Mouse (Mus musculus) limb, embryonic 11.5 days (tissue): ENCODE measurements around the gene Plcxd3. TPM values are rescaled to one million over a fixed set of nuclear protein-coding genes. Genes with fewer than 3 reads are reported as not detected.
"Not testable (repeated sequence)": the region's sequence is repeated elsewhere in the genome, so short reads cannot be mapped to it uniquely, and the experiment has no call there.

Experiments used
- ATAC-seq: fragments of 200-750 bp; cut with Nextera tagmentation; 2 replicates; pipeline ENCODE4 v1.8.0; 2017; ENCODE audit warnings: low read depth; ENCODE audit not compliant: insufficient number of reproducible peaks, low FRiP score, low TSS enrichment
- DNase-seq: peaks from one replicate; pipeline ENCODE4 v3.0.0-alpha.2; 2015; ENCODE audit warnings: low spot score
- H3K27ac ChIP-seq: fragments of 300-500 bp; sonication (generic); replicated peaks from 2 replicates; pipeline ENCODE4 v1.5.1; 2014; ENCODE audit warnings: low read depth, mild to moderate bottlenecking, low read length
- H3K27me3 ChIP-seq: fragments of 300-500 bp; sonication (generic); 2 replicates; pipeline ENCODE4 v1.6.1; 2014; ENCODE audit warnings: mild to moderate bottlenecking, low read length, mixed read lengths; ENCODE audit not compliant: control insufficient read depth, insufficient read depth
- H3K36me3 ChIP-seq: fragments of 300-500 bp; sonication (generic); 2 replicates; pipeline ENCODE4 v1.6.1; 2014; ENCODE audit warnings: mild to moderate bottlenecking, low read length, moderate library complexity, mixed read lengths; ENCODE audit not compliant: control insufficient read depth, insufficient read depth
- H3K4me1 ChIP-seq: fragments of 300-500 bp; sonication (generic); 2 replicates; pipeline ENCODE4 v1.6.1; 2014; ENCODE audit warnings: low read length, mixed read lengths; ENCODE audit not compliant: control insufficient read depth, insufficient read depth
- H3K4me2 ChIP-seq: fragments of 300-500 bp; sonication (generic); 2 replicates; pipeline ENCODE4 v1.6.1; 2014; ENCODE audit warnings: low read depth, mild to moderate bottlenecking, moderate library complexity; ENCODE audit not compliant: severe bottlenecking
- H3K4me3 ChIP-seq: fragments of 300-500 bp; sonication (generic); 2 replicates; pipeline ENCODE4 v1.5.1; 2014; ENCODE audit warnings: low read depth, low read length
- H3K9ac ChIP-seq: fragments of 300-500 bp; sonication (generic); 2 replicates; pipeline ENCODE4 v1.6.1; 2014; ENCODE audit warnings: mild to moderate bottlenecking, low read length
- H3K9me3 ChIP-seq: fragments of 300-500 bp; sonication (generic); 2 replicates; pipeline ENCODE4 v1.6.1; 2016; ENCODE audit warnings: low read length; ENCODE audit not compliant: control insufficient read depth
- whole genome bisulfite sequencing: fragments of 180-500 bp; shearing (Covaris S2); extraction: QIAGEN DNeasy Blood & Tissue Kit; methylation state at CpG from one replicate; pipeline ENCODE4 v1.1.7; 2014; 5-methylcytosine and 5-hydroxymethylcytosine counted together
- polyA plus RNA-seq: library from polyadenylated mRNA; unstranded; fragments of >200 nt; fragmentation: Nextera tagmentation; extraction: Ambion mirVana; gene quantifications from 2 replicates; pipeline ENCODE4 v1.2.1, GENCODE M21; 2014

Plcxd3 gene
- polyA plus RNA-seq, 1 experiment from 2014 or later: 3.0 TPM

DNA sequence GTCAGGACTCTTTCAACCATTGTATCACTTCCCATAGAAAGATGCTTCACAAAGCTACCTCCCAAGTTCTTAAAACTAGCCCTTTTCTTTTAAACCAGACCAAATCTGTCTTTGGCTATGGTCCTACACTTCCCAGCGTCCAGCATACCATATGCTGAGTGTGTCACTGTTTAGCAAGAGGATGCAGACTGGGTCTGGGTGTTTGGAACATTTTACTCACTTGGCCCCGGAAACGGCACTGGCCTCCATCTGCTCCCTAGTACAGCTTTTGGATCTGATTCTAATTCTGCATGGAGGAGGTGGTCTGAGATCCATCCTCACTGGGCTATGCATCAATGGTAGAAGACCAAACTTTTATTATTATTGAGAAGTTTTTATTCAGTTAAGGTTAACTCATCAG is 122.7 kb downstream of the Plcxd3 start:
- no peak for DNase-seq
- ATAC-seq: no peak
- no peak overlapping the region for H3K9ac ChIP-seq
- no peaks in the 10 kb centered on the region for H3K36me3 ChIP-seq
- 81% methylated on average over 3 of the region's 3 CpGs for WGBS
- no peak overlapping the region for H3K4me2 ChIP-seq
- no peaks in the 10 kb centered on the region for H3K9me3 ChIP-seq
- no peaks in the 10 kb centered on the region for H3K27me3 ChIP-seq
- H3K4me1 ChIP-seq: no peaks in the 10 kb centered on the region
- H3K4me3 ChIP-seq: no peak overlapping the region
- no peak overlapping the region for H3K27ac ChIP-seq

DNA sequence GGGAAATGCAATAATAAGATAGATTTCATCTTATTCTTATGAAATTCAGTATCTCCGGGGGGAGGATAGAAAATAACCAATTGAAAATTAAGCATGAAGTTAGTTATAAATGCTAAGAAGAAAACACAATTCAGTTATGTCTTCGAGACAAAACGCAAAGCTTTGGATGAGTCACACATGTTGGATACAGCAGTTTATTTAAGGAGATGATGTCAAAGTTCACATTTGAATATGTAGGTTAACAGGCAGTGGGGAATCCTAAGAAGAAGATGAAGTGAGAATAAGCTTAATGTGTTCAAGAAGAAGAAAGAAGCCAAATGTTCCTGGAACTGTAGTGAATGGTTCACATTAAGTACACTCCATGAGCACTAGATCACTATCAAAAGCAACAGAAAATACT is 128.1 kb downstream of the Plcxd3 start:
- WGBS: 94% methylated on average over 3 of the region's 3 CpGs

DNA sequence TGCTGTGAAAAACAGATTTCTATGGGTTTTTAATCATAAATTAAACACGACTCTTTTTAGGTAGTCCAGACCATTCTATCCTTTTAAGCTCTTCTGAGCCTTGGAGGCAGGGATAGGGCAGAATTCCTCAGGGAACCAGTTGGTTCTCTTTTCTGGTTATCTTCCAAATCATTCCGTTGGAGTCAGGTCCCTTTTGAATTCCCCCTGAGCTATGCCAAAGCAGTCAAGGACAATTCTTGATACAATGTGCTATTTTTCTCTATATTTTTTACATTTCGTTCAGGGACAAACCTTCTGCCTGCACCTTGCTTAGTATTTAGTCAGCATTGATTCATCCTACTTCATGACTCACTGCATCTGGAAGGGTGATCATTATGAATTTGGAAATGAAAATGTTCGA is 128.5 kb downstream of the Plcxd3 start:
- H3K27ac ChIP-seq: no peak overlapping the region
- WGBS: 79% methylated on average over 4 of the region's 4 CpGs
- DNase-seq (no peak), ATAC-seq (no peak)
- no peak overlapping the region for H3K4me3 ChIP-seq
- H3K27me3 ChIP-seq: no peaks in the 10 kb centered on the region
- no peak overlapping the region for H3K9ac ChIP-seq
- H3K4me2 ChIP-seq: no peak overlapping the region
- no peaks in the 10 kb centered on the region for H3K4me1 ChIP-seq
- no peaks in the 10 kb centered on the region for H3K9me3 ChIP-seq
- H3K36me3 ChIP-seq: no peaks in the 10 kb centered on the region

More for the DNA sequence above, 128.1 kb downstream of the Plcxd3 start:
- Histone ChIP-seq H3K4me2 (no peak overlapping the region), H3K9ac (no peak overlapping the region), H3K27ac (no peak overlapping the region), H3K4me1 (no peaks in the 10 kb centered on the region), H3K27me3 (no peaks in the 10 kb centered on the region), H3K4me3 (no peak overlapping the region), H3K9me3 (no peaks in the 10 kb centered on the region), H3K36me3 (no peaks in the 10 kb centered on the region)
- DNase-seq (no peak), ATAC-seq (no peak)

GRCm38 (mm10) chr15:4514724-4515123 is 139.4 kb downstream of the Plcxd3 start:
- no peak overlapping the region for H3K9ac ChIP-seq
- no peak overlapping the region for H3K4me3 ChIP-seq
- no peak overlapping the region for H3K4me2 ChIP-seq
- WGBS: 85% methylated on average over 1 of the region's 1 CpGs
- no peaks in the 10 kb centered on the region for H3K36me3 ChIP-seq
- no peak overlapping the region for H3K27ac ChIP-seq
- ATAC-seq (no peak), DNase-seq (no peak)
- H3K27me3 ChIP-seq: no peaks in the 10 kb centered on the region
- no peaks in the 10 kb centered on the region for H3K4me1 ChIP-seq
- H3K9me3 ChIP-seq: no peaks in the 10 kb centered on the region

DNA sequence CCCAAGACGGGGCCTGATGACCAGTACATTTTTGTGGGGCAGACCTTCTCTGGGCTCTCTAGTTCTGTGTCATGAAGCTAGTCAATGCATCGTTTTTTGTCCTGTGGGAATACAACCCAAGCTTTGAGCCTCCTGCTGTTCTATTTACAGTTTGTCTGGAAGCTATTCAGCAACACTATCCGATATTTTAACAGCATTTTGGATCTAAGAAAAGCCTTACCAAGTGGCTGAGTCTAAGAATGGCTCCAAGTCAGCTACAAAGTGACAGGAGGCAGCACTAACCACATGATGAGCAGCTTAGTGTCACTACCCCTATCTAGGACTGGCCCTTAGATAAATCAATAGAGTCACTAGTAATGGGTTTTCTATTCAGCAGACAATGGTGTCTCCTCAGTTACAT is 149.3 kb downstream of the Plcxd3 start:
- Histone ChIP-seq H3K4me1 (no peaks in the 10 kb centered on the region), H3K9ac (no peak overlapping the region), H3K27ac (no peak overlapping the region), H3K9me3 (no peaks in the 10 kb centered on the region), H3K27me3 (no peaks in the 10 kb centered on the region), H3K4me2 (no peak overlapping the region), H3K4me3 (no peak overlapping the region), H3K36me3 (no peaks in the 10 kb centered on the region)
- WGBS: 80% methylated on average over 3 of the region's 3 CpGs
- no peak for ATAC-seq
- DNase-seq: no peak

GRCm38 (mm10) chr15:4533700-4534099 is 158.4 kb downstream of the Plcxd3 start:
- no peak for ATAC-seq
- DNase-seq: no peak
- H3K36me3 ChIP-seq: no peaks in the 10 kb centered on the region
- no peaks in the 10 kb centered on the region for H3K9me3 ChIP-seq
- H3K4me2 ChIP-seq: no peak overlapping the region
- no peak overlapping the region for H3K4me3 ChIP-seq
- no peak overlapping the region for H3K9ac ChIP-seq
- H3K4me1 ChIP-seq: no peaks in the 10 kb centered on the region
- 98% methylated on average over 2 of the region's 2 CpGs for WGBS
- no peak overlapping the region for H3K27ac ChIP-seq
- no peaks in the 10 kb centered on the region for H3K27me3 ChIP-seq

DNA sequence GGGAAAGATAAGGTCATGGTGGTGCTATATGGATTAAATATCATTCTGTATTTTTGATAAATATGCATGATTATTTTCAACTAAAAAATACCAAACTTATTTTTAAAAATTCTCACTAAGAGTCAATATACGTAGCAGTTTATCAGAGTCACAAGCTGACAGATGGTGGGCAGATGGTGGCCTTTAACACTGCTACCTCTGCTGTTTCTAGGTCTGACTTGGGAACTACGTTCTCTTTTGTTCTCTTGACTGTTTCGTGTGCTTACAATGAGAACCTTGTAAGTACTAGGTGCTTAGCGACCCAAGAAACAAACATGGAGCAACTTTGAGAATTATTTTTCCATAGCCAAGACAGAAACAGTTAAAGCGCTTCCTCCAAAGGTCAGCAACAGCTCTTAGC is 183.8 kb downstream of the Plcxd3 start:
- WGBS: 80% methylated on average over 5 of the region's 5 CpGs
- DNase-seq (no peak), ATAC-seq (no peak)
- Histone ChIP-seq H3K4me1 (no peaks in the 10 kb centered on the region), H3K4me2 (no peak overlapping the region), H3K9ac (no peak overlapping the region), H3K9me3 (no peaks in the 10 kb centered on the region), H3K4me3 (no peak overlapping the region), H3K27ac (no peak overlapping the region), H3K27me3 (no peaks in the 10 kb centered on the region), H3K36me3 (no peaks in the 10 kb centered on the region)

GRCm38 (mm10) chr15:4561431-4561970 is 186.2 kb downstream of the Plcxd3 start:
- Histone ChIP-seq H3K9me3 (no peaks in the 10 kb centered on the region), H3K4me3 (no peak overlapping the region), H3K4me1 (no peaks in the 10 kb centered on the region), H3K36me3 (no peaks in the 10 kb centered on the region), H3K4me2 (no peak overlapping the region), H3K9ac (no peak overlapping the region), H3K27me3 (no peaks in the 10 kb centered on the region), H3K27ac (no peak overlapping the region)
- WGBS: 70% methylated on average over 6 of the region's 6 CpGs
- DNase-seq: no peak
- no peak for ATAC-seq

- not testable (repeated sequence) for H3K36me3 ChIP-seq, ATAC-seq
Measured at GRCm38 (mm10) chr15:4595521-4595920, 220.2 kb downstream of the Plcxd3 start.

More at GRCm38 (mm10) chr15:4595521-4595920, 220.2 kb downstream of the Plcxd3 start:
- not testable (repeated sequence) for DNase-seq, H3K27me3 ChIP-seq, H3K4me3 ChIP-seq, H3K27ac ChIP-seq, H3K4me2 ChIP-seq, H3K9ac ChIP-seq, H3K4me1 ChIP-seq, H3K9me3 ChIP-seq
- WGBS: 95% methylated on average over 8 of the region's 8 CpGs
